Mouse (Mus musculus) E14TG2a.4 (cell line): ENCODE data around the gene Rab31.

Source experiments
- CTCF ChIP-seq: conservative IDR thresholded peaks from 2 replicates; pipeline ENCODE4 v1.5.1; 2014; ENCODE audit warnings: low read length
- NANOG ChIP-seq: IDR thresholded peaks from 2 replicates; pipeline ENCODE4 v1.6.1; 2014; ENCODE audit warnings: borderline replicate concordance, low read length, mixed read lengths
- POU5F1 ChIP-seq: IDR thresholded peaks from 2 replicates; pipeline ENCODE4 v1.6.1; 2014; ENCODE audit warnings: low read length, borderline replicate concordance

DNA sequence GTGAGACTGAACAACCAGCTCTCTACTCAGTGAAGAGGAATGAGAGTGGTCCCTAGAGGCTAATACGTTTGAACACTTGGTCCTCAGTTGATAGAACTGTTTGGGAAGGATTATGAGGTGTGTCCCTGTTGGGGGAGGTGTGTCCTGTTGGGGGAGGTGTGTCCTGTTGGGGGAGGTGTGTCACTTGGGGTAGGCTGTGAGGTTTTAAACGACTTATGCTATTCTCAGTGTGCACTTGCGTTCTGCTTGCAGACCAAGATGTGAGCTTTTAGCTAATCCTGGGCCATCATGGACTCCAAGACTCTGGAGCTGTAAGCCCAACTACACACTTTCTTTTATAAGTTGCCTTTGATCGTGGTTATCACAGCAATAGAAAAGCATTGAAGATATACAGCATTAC is 103.5 kb downstream of the Rab31 start:
- TF ChIP-seq CTCF (no peak), NANOG (no peak), POU5F1 (no peak)
